Mouse (Mus musculus) left cerebral cortex, postnatal 36 days (tissue): ENCODE results near the gene Ugt1a6b. TPM values are rescaled to one million over a fixed set of nuclear protein-coding genes. Genes with fewer than 3 reads are reported as not detected.

Experiments used
- total RNA-seq, 2 experiments: library from RNA; stranded (reverse); gene quantifications; 2 replicates each; pipeline ENCODE4 v1.2.3; 2021

The Ugt1a6b gene
- total RNA-seq, 2 experiments from 2014 or later = 0.22 TPM; not detected in 1

Other genes starting within 250 kb of the Ugt1a6b start
- gene Dgkd, start 250.0 kb upstream of the Ugt1a6b start, total RNA-seq = 100 to 1,000 TPM in 1 of 2 experiments, 10 to 100 TPM in 1; 88.0 to 122 TPM
- gene Usp40, start 94.7 kb upstream of the Ugt1a6b start, total RNA-seq = 10 to 100 TPM; 15.1 to 27.2 TPM
- gene Ugt1a10, start 47.9 kb upstream of the Ugt1a6b start, total RNA-seq = not detected
- not detected for gene Ugt1a9, start 32.5 kb upstream of the Ugt1a6b start, total RNA-seq
- not detected for gene Ugt1a8, start 15.4 kb upstream of the Ugt1a6b start, total RNA-seq
- under 1 TPM; 0.44 to 0.82 TPM for gene Ugt1a7c, start 8.2 kb upstream of the Ugt1a6b start, total RNA-seq
- gene Ugt1a6a, start 31.6 kb downstream of the Ugt1a6b start, total RNA-seq = 1 to 10 TPM in 1 of 2 experiments, under 1 TPM in 1; 0.96 to 1.2 TPM
- gene Ugt1a5, start 62.8 kb downstream of the Ugt1a6b start, total RNA-seq = not detected
- gene Ugt1a2, start 97.3 kb downstream of the Ugt1a6b start, total RNA-seq = not detected
- 1 to 10 TPM; 2.2 to 2.5 TPM for gene Dnajb3, start 102.5 kb downstream of the Ugt1a6b start, total RNA-seq
- under 1 TPM in 1 of 2 experiments, not detected in 1; 0.18 TPM for gene Ugt1a1, start 108.7 kb downstream of the Ugt1a6b start, total RNA-seq
- gene Mroh2a, start 123.7 kb downstream of the Ugt1a6b start, total RNA-seq = under 1 TPM in 1 of 2 experiments, not detected in 1; 0.07 TPM
- gene Hjurp, start 174.4 kb downstream of the Ugt1a6b start, total RNA-seq = 10 to 100 TPM; 33.0 to 38.9 TPM
- gene Trpm8, start 174.4 kb downstream of the Ugt1a6b start, total RNA-seq = under 1 TPM in 1 of 2 experiments, not detected in 1; 0.25 TPM